Mouse (Mus musculus): ENCODE measurements around the gene 2210407C18Rik.

The 2210407C18Rik gene

DNA sequence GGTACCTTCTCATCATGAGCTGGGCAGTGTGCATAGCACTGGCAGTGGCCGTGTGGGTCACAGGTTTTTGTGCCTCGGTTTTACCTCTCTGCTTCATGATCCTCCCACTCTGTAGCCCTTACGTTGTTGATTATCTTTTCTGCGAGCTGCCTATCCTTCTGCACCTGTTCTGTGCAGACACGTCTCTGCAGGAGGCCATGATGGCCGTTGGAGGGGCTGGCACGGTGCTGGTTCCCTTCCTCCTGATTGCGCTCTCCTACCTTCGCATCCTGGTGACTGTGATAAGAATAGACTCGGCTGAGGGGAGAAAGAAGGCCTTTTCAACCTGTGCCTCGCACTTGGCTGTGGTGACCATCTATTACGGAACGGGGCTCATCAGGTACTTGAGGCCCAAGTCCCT is 18.0 kb downstream of the 2210407C18Rik start:
- DNase-seq, result no peak

GRCm38 (mm10) chr11:58594814-58595213 is 21.1 kb downstream of the 2210407C18Rik start, which contains the start of gene Olfr324:
Gene Olfr324, plus strand, starts transcription at chr11:58595114.
- no peak for DNase-seq

GRCm38 (mm10) chr11:58588620-58589250 is 27.1 kb downstream of the 2210407C18Rik start:
- DNase-seq, result no peak

- no peak for DNase-seq
Measured at GRCm38 (mm10) chr11:58587898-58588348, 28.0 kb downstream of the 2210407C18Rik start.

DNA sequence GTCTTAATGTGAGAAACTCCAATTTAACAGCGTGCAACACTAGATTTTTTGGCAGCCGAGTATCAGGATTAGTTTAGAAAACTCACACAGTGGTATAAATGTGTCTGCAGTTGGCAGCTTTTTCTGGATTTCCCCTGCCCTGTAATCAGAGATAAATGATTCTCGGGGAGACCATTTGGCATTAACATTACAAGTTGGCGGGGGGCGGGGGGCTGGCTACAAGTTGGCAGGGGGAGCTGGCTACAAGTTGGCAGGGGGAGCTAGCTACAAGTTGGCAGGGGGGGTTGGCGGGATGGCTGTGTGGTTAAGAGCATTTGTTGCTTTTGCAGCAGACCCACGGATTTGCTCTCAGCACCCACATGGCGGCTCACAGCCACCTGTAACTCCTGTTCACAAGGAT is 37.2 kb downstream of the 2210407C18Rik start:
- peak; percentile 37 for DNase-seq

DNA sequence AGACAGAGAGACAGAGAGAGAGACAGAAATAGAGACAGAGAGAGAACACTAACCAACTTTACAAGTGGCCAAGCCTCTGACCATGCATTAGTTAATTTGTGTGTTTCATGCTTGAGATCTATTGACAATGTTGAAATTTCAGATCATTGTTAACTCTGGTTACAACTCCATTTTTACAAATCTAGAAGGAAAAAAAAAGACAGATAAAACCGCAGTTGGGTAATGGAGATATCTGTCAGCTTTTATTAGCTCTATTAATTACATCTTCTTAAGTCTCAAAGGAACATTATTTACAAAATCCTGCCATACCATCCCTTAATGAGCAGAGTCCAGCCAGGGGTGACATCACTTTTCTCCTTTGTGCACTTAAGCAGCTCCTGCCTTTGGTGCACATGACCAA is 38.4 kb downstream of the 2210407C18Rik start, which contains the start of gene Olfr325:
Olfr325 (plus strand) TSS at position 301 of the 400 bp plus-strand sequence.
- no peak for DNase-seq

- no peak for DNase-seq
Measured at GRCm38 (mm10) chr11:58570405-58570804, 45.5 kb downstream of the 2210407C18Rik start, which contains the start of gene Olfr224. Gene Olfr224, minus strand, starts transcription at chr11:58570553.
